Mouse (Mus musculus) midbrain, embryonic 14.5 days (tissue): Measurements from ENCODE around the gene Zglp1. TPM values are rescaled to one million over a fixed set of nuclear protein-coding genes. Genes with fewer than 3 reads are reported as not detected.

Experiments
- ATAC-seq: fragments of 200-750 bp; cut with Nextera tagmentation; 2 replicates; pipeline ENCODE4 v1.8.0; 2017; ENCODE audit warnings: moderate number of reproducible peaks, moderate library complexity; ENCODE audit not compliant: low FRiP score, low TSS enrichment
- DNase-seq: peaks from one replicate; pipeline ENCODE4 v3.0.0-alpha.2; 2015
- H3K27ac ChIP-seq: fragments of 300-500 bp; sonication (generic); replicated peaks from 2 replicates; pipeline ENCODE4 v1.5.1; 2014; ENCODE audit warnings: mild to moderate bottlenecking, low read depth, low read length, moderate library complexity
- H3K27me3 ChIP-seq: fragments of 300-500 bp; sonication (generic); 2 replicates; pipeline ENCODE4 v1.6.1; 2014; ENCODE audit warnings: low read length, control low read depth, mixed read lengths; ENCODE audit not compliant: control insufficient read depth, insufficient read depth
- H3K36me3 ChIP-seq: fragments of 300-500 bp; sonication (generic); 2 replicates; pipeline ENCODE4 v1.6.1; 2014; ENCODE audit warnings: low read length, control low read depth; ENCODE audit not compliant: control insufficient read depth, insufficient read depth
- H3K4me1 ChIP-seq: fragments of 300-500 bp; sonication (generic); 2 replicates; pipeline ENCODE4 v1.6.1; 2014; ENCODE audit warnings: mild to moderate bottlenecking, antibody characterized with exemption, low read length, control low read depth; ENCODE audit not compliant: control insufficient read depth, insufficient read depth
- H3K4me2 ChIP-seq: fragments of 300-500 bp; sonication (generic); 2 replicates; pipeline ENCODE4 v1.6.1; 2014; ENCODE audit warnings: mild to moderate bottlenecking, low read length, moderate library complexity
- H3K4me3 ChIP-seq: fragments of 300-500 bp; sonication (generic); replicated peaks from 2 replicates; pipeline ENCODE4 v1.5.1; 2014; ENCODE audit warnings: low read depth, low read length
- H3K9ac ChIP-seq: fragments of 300-500 bp; sonication (generic); replicated peaks from 2 replicates; pipeline ENCODE4 v1.6.1; 2014; ENCODE audit warnings: mild to moderate bottlenecking, low read length, moderate library complexity
- H3K9me3 ChIP-seq: fragments of 300-500 bp; sonication (generic); 2 replicates; pipeline ENCODE4 v1.6.1; 2016; ENCODE audit warnings: low read length, control low read depth, mixed read lengths; ENCODE audit not compliant: control insufficient read depth
- WGBS: fragments of 180-500 bp; shearing (Covaris S2); extraction: QIAGEN DNeasy Blood & Tissue Kit; methylation state at CpG from one replicate; pipeline ENCODE4 v1.1.7; 2014; 5-methylcytosine and 5-hydroxymethylcytosine counted together
- polyA plus RNA-seq: library from polyadenylated mRNA; unstranded; fragments of >200 nt; fragmentation: Nextera tagmentation; extraction: Ambion mirVana; gene quantifications from 2 replicates; pipeline ENCODE4 v1.2.1, GENCODE M21; 2014

Zglp1 gene
- polyA plus RNA-seq, 1 experiment from 2014 or later = 1.5 TPM

GRCm38 (mm10) chr9:21100447-21101161 lies 33.7 kb upstream of the Zglp1 start:
- 0 out of 2 replicates have a peak overlapping the region, but pooled peaks have one; percentile 32 for H3K27ac ChIP-seq
- no peak overlapping the region for H3K4me3 ChIP-seq
- no peaks in the 10 kb centered on the region for H3K36me3 ChIP-seq
- no peak overlapping the region for H3K4me2 ChIP-seq
- DNase-seq (peak; percentile 6), ATAC-seq (no peak)
- 33% methylated on average over 15 of the region's 15 CpGs for WGBS
- no peaks in the 10 kb centered on the region for H3K4me1 ChIP-seq
- H3K9ac ChIP-seq = 0 out of 2 replicates have a peak overlapping the region, but pooled peaks have one; percentile 14
- no peaks in the 10 kb centered on the region for H3K9me3 ChIP-seq
- H3K27me3 ChIP-seq = no peaks in the 10 kb centered on the region

- ATAC-seq (no peak), DNase-seq (no peak)
- H3K4me2 ChIP-seq = no peak overlapping the region
- no peak overlapping the region for H3K4me3 ChIP-seq
- 90% methylated on average over 8 of the region's 8 CpGs for WGBS
- no peaks in the 10 kb centered on the region for H3K9me3 ChIP-seq
- no peak overlapping the region for H3K27ac ChIP-seq
- H3K9ac ChIP-seq = no peak overlapping the region
- no peaks in the 10 kb centered on the region for H3K4me1 ChIP-seq
- no peaks in the 10 kb centered on the region for H3K36me3 ChIP-seq
- H3K27me3 ChIP-seq = no peaks in the 10 kb centered on the region
Measured at GRCm38 (mm10) chr9:21097793-21098192, 30.9 kb upstream of the Zglp1 start.

GRCm38 (mm10) chr9:21095958-21096357 lies 29.1 kb upstream of the Zglp1 start:
- Histone ChIP-seq H3K9ac (no peak overlapping the region), H3K4me2 (no peak overlapping the region), H3K4me3 (no peak overlapping the region), H3K4me1 (peaks cover under 1% of the 10 kb centered on the region; the same call in 1 of the 2 replicates), H3K9me3 (no peaks in the 10 kb centered on the region), H3K27ac (no peak overlapping the region), H3K27me3 (no peaks in the 10 kb centered on the region), H3K36me3 (no peaks in the 10 kb centered on the region)
- ATAC-seq (no peak), DNase-seq (no peak)
- 56% methylated on average over 4 of the region's 4 CpGs for WGBS

GRCm38 (mm10) chr9:21093423-21093822 lies 26.5 kb upstream of the Zglp1 start:
- H3K27me3 ChIP-seq = no peaks in the 10 kb centered on the region
- no peak overlapping the region for H3K4me3 ChIP-seq
- H3K27ac ChIP-seq = no peak overlapping the region
- 96% methylated on average over 9 of the region's 9 CpGs for WGBS
- H3K36me3 ChIP-seq = peaks cover 17% of the 10 kb centered on the region
- ATAC-seq (no peak), DNase-seq (no peak)
- no peak overlapping the region for H3K9ac ChIP-seq
- H3K4me2 ChIP-seq = no peak overlapping the region
- peaks cover 10% of the 10 kb centered on the region for H3K4me1 ChIP-seq
- H3K9me3 ChIP-seq = no peaks in the 10 kb centered on the region

GRCm38 (mm10) chr9:21091707-21092320 lies 24.9 kb upstream of the Zglp1 start, which contains the start of the genes Gm38431 and Raver1:
Gene Gm38431, minus strand, starts transcription at chr9:21091997.
Gene Raver1, minus strand, starts transcription at chr9:21092008.
- Histone ChIP-seq H3K4me3 (peak within 1 kb of the TSS; percentile 69), H3K27ac (peak within 1 kb of the TSS; percentile 87), H3K4me1 (peaks cover 10% of the 10 kb centered on the region), H3K9me3 (no peaks in the 10 kb centered on the region), H3K27me3 (no peaks in the 10 kb centered on the region), H3K4me2 (peak within 1 kb of the TSS; percentile 76), H3K9ac (peak within 1 kb of the TSS; percentile 69), H3K36me3 (peaks cover 33% of the 10 kb centered on the region)
- ATAC-seq (peak; percentile 100), DNase-seq (peak; percentile 98)
- WGBS = under 1% methylated on average over 54 of the region's 54 CpGs

- WGBS = 2% methylated on average over 24 of the region's 24 CpGs
- Histone ChIP-seq H3K36me3 (peaks cover 40% of the 10 kb centered on the region), H3K9ac (peak overlapping the region; percentile 69), H3K27me3 (no peaks in the 10 kb centered on the region), H3K4me2 (peak overlapping the region; percentile 76), H3K4me3 (peak overlapping the region; percentile 69), H3K27ac (peak overlapping the region; percentile 87), H3K9me3 (no peaks in the 10 kb centered on the region), H3K4me1 (peaks cover 10% of the 10 kb centered on the region)
- ATAC-seq (no peak), DNase-seq (no peak)
Measured at GRCm38 (mm10) chr9:21090972-21091706, 24.2 kb upstream of the Zglp1 start.

- no peak for ATAC-seq
Measured at GRCm38 (mm10) chr9:21090537-21090936, 23.6 kb upstream of the Zglp1 start.

GRCm38 (mm10) chr9:21083324-21083723 lies 16.4 kb upstream of the Zglp1 start:
- Histone ChIP-seq H3K9me3 (no peaks in the 10 kb centered on the region), H3K9ac (no peak overlapping the region), H3K27ac (no peak overlapping the region), H3K4me3 (no peak overlapping the region), H3K36me3 (peaks cover 94% of the 10 kb centered on the region), H3K4me2 (no peak overlapping the region), H3K4me1 (no peaks in the 10 kb centered on the region), H3K27me3 (no peaks in the 10 kb centered on the region)
- WGBS = 76% methylated on average over 3 of the region's 3 CpGs
- DNase-seq (no peak), ATAC-seq (no peak)

More at GRCm38 (mm10) chr9:21090537-21090936, 23.6 kb upstream of the Zglp1 start:
- H3K4me1 ChIP-seq = peaks cover 10% of the 10 kb centered on the region
- H3K36me3 ChIP-seq = peaks cover 46% of the 10 kb centered on the region
- H3K9me3 ChIP-seq = no peaks in the 10 kb centered on the region
- H3K27me3 ChIP-seq = no peaks in the 10 kb centered on the region
- H3K4me2 ChIP-seq = peak overlapping the region; percentile 76
- no peak for DNase-seq
- peak overlapping the region; percentile 69 for H3K9ac ChIP-seq
- H3K27ac ChIP-seq = peak overlapping the region; percentile 87; the same call in 1 of the 2 replicates
- peak overlapping the region; percentile 69 for H3K4me3 ChIP-seq
- WGBS = 100% methylated on average over 1 of the region's 1 CpGs
